Mouse (Mus musculus) stomach, embryonic 16.5 days (tissue): ENCODE data around the gene Mgat5b. TPM values are rescaled to one million over a fixed set of nuclear protein-coding genes. Genes with fewer than 3 reads are reported as not detected.
A peak's percentile ranks its signal among the peaks of the same experiment; 100 is the strongest.

Experiments
- ATAC-seq: fragments of 200-750 bp; cut with Nextera tagmentation; 2 replicates; pipeline ENCODE4 v1.8.0; 2017; ENCODE audit warnings: moderate number of reproducible peaks, moderate TSS enrichment; ENCODE audit not compliant: insufficient read depth, low FRiP score
- H3K27ac ChIP-seq: fragments of 300-500 bp; sonication (generic); 2 replicates; pipeline ENCODE4 v1.5.1; 2014; ENCODE audit warnings: low read length
- H3K27me3 ChIP-seq: fragments of 300-500 bp; sonication (generic); 2 replicates; pipeline ENCODE4 v1.6.1; 2014; ENCODE audit warnings: low read length, control low read depth, mixed read lengths; ENCODE audit not compliant: control insufficient read depth, insufficient read depth
- H3K36me3 ChIP-seq: fragments of 300-500 bp; sonication (generic); 2 replicates; pipeline ENCODE4 v1.6.1; 2014; ENCODE audit warnings: low read length; ENCODE audit not compliant: control insufficient read depth, insufficient read depth
- H3K4me1 ChIP-seq: fragments of 300-500 bp; sonication (generic); 2 replicates; pipeline ENCODE4 v1.6.1; 2014; ENCODE audit warnings: low read length, control low read depth, mixed read lengths; ENCODE audit not compliant: control insufficient read depth, insufficient read depth
- H3K4me2 ChIP-seq: fragments of 300-500 bp; sonication (generic); 2 replicates; pipeline ENCODE4 v1.6.1; 2014; ENCODE audit warnings: low read depth, low read length, mixed read lengths
- H3K4me3 ChIP-seq: fragments of 300-500 bp; sonication (generic); replicated peaks from 2 replicates; pipeline ENCODE4 v1.5.1; 2014; ENCODE audit warnings: mild to moderate bottlenecking, low read length
- H3K9ac ChIP-seq: fragments of 300-500 bp; sonication (generic); 2 replicates; pipeline ENCODE4 v1.6.1; 2014; ENCODE audit warnings: low read length
- H3K9me3 ChIP-seq: fragments of 300-500 bp; sonication (generic); replicated peaks from 2 replicates; pipeline ENCODE4 v1.6.1; 2016; ENCODE audit warnings: low read length, control low read depth; ENCODE audit not compliant: control insufficient read depth
- WGBS: fragments of 180-500 bp; shearing (Covaris S2); extraction: QIAGEN DNeasy Blood & Tissue Kit; methylation state at CpG from one replicate; pipeline ENCODE4 v1.1.7; 2014; 5-methylcytosine and 5-hydroxymethylcytosine counted together
- polyA plus RNA-seq: library from polyadenylated mRNA; unstranded; fragments of >200 nt; fragmentation: Nextera tagmentation; extraction: Ambion mirVana; gene quantifications from 2 replicates; pipeline ENCODE4 v1.2.1, GENCODE M21; 2015

The Mgat5b gene
- polyA plus RNA-seq, 1 experiment from 2014 or later = 0.50 TPM

- H3K4me2 ChIP-seq = no peak overlapping the region
- H3K4me3 ChIP-seq = no peak overlapping the region
- ATAC-seq = no peak
- no peaks in the 10 kb centered on the region for H3K4me1 ChIP-seq
- H3K9ac ChIP-seq = no peak overlapping the region
- H3K36me3 ChIP-seq = no peaks in the 10 kb centered on the region
- H3K27me3 ChIP-seq = peaks cover 8% of the 10 kb centered on the region; the same call in 1 of the 2 replicates
- 17% methylated on average over 3 of the region's 3 CpGs for WGBS
- no peak overlapping the region for H3K27ac ChIP-seq
- no peaks in the 10 kb centered on the region for H3K9me3 ChIP-seq
Measured at GRCm38 (mm10) chr11:117000219-117000618, 81.6 kb downstream of the Mgat5b start.

GRCm38 (mm10) chr11:117001789-117002188 is 83.1 kb downstream of the Mgat5b start:
- H3K4me1 ChIP-seq = no peaks in the 10 kb centered on the region
- H3K27ac ChIP-seq = no peak overlapping the region

GRCm38 (mm10) chr11:117003503-117003902 is 84.8 kb downstream of the Mgat5b start:
- Histone ChIP-seq H3K9ac (no peak overlapping the region), H3K4me2 (no peak overlapping the region), H3K36me3 (no peaks in the 10 kb centered on the region), H3K9me3 (no peaks in the 10 kb centered on the region), H3K4me1 (no peaks in the 10 kb centered on the region), H3K27me3 (peaks cover 8% of the 10 kb centered on the region; the same call in 1 of the 2 replicates), H3K4me3 (no peak overlapping the region), H3K27ac (no peak overlapping the region)
- 43% methylated on average over 9 of the region's 9 CpGs for WGBS
- ATAC-seq = no peak

More at GRCm38 (mm10) chr11:117001789-117002188, 83.1 kb downstream of the Mgat5b start:
- H3K9ac ChIP-seq = no peak overlapping the region
- H3K4me2 ChIP-seq = no peak overlapping the region
- WGBS = 60% methylated on average over 4 of the region's 4 CpGs
- peaks cover 8% of the 10 kb centered on the region; the same call in 1 of the 2 replicates for H3K27me3 ChIP-seq
- no peak for ATAC-seq
- H3K9me3 ChIP-seq = no peaks in the 10 kb centered on the region
- no peaks in the 10 kb centered on the region for H3K36me3 ChIP-seq
- no peak overlapping the region for H3K4me3 ChIP-seq

- Histone ChIP-seq H3K4me1 (no peaks in the 10 kb centered on the region), H3K4me2 (no peak overlapping the region), H3K36me3 (no peaks in the 10 kb centered on the region), H3K9me3 (no peaks in the 10 kb centered on the region), H3K4me3 (no peak overlapping the region), H3K27ac (no peak overlapping the region), H3K27me3 (peaks cover 8% of the 10 kb centered on the region; the same call in 1 of the 2 replicates), H3K9ac (no peak overlapping the region)
- WGBS = 21% methylated on average over 9 of the region's 9 CpGs
- no peak for ATAC-seq
Measured at GRCm38 (mm10) chr11:117004277-117004676, 85.6 kb downstream of the Mgat5b start.

GRCm38 (mm10) chr11:117017462-117017861 is 98.8 kb downstream of the Mgat5b start:
- Histone ChIP-seq H3K27me3 (no peaks in the 10 kb centered on the region), H3K27ac (no peak overlapping the region), H3K9me3 (no peaks in the 10 kb centered on the region), H3K4me3 (no peak overlapping the region), H3K4me1 (no peaks in the 10 kb centered on the region), H3K9ac (no peak overlapping the region), H3K4me2 (no peak overlapping the region), H3K36me3 (no peaks in the 10 kb centered on the region)
- 42% methylated on average over 4 of the region's 4 CpGs for WGBS
- no peak for ATAC-seq

GRCm38 (mm10) chr11:117018410-117018809 is 99.7 kb downstream of the Mgat5b start:
- H3K4me3 ChIP-seq = no peak overlapping the region
- 3% methylated on average over 8 of the region's 8 CpGs for WGBS
- H3K27ac ChIP-seq = no peak overlapping the region
- no peak overlapping the region for H3K4me2 ChIP-seq
- no peak overlapping the region for H3K9ac ChIP-seq
- peak; percentile 76; the same call in 1 of the 2 replicates for ATAC-seq
- H3K9me3 ChIP-seq = no peaks in the 10 kb centered on the region
- no peaks in the 10 kb centered on the region for H3K27me3 ChIP-seq
- no peaks in the 10 kb centered on the region for H3K36me3 ChIP-seq
- no peaks in the 10 kb centered on the region for H3K4me1 ChIP-seq

- Histone ChIP-seq H3K9ac (no peak overlapping the region), H3K36me3 (no peaks in the 10 kb centered on the region), H3K9me3 (no peaks in the 10 kb centered on the region), H3K27ac (no peak overlapping the region), H3K27me3 (no peaks in the 10 kb centered on the region), H3K4me3 (no peak overlapping the region), H3K4me1 (no peaks in the 10 kb centered on the region), H3K4me2 (no peak overlapping the region)
- 75% methylated on average over 2 of the region's 2 CpGs for WGBS
- ATAC-seq = no peak
Measured at GRCm38 (mm10) chr11:117021026-117021425, 102.4 kb downstream of the Mgat5b start.

GRCm38 (mm10) chr11:117023537-117023936 is 104.9 kb downstream of the Mgat5b start:
- WGBS = 91% methylated on average over 3 of the region's 3 CpGs
- ATAC-seq = no peak
- Histone ChIP-seq H3K4me2 (no peak overlapping the region), H3K27ac (no peak overlapping the region), H3K27me3 (no peaks in the 10 kb centered on the region), H3K9me3 (no peaks in the 10 kb centered on the region), H3K36me3 (no peaks in the 10 kb centered on the region), H3K9ac (no peak overlapping the region), H3K4me1 (no peaks in the 10 kb centered on the region), H3K4me3 (no peak overlapping the region)

GRCm38 (mm10) chr11:117027681-117028080 is 109.0 kb downstream of the Mgat5b start:
- H3K4me2 ChIP-seq = no peak overlapping the region
- no peaks in the 10 kb centered on the region for H3K27me3 ChIP-seq
- no peaks in the 10 kb centered on the region for H3K4me1 ChIP-seq
- ATAC-seq = no peak
- no peak overlapping the region for H3K4me3 ChIP-seq
- no peak overlapping the region for H3K27ac ChIP-seq
- 35% methylated on average over 10 of the region's 10 CpGs for WGBS
- H3K9me3 ChIP-seq = no peaks in the 10 kb centered on the region
- no peak overlapping the region for H3K9ac ChIP-seq
- H3K36me3 ChIP-seq = no peaks in the 10 kb centered on the region
